Mouse (Mus musculus) forebrain, embryonic 10.5 days (tissue): ENCODE measurements around the gene Vwa7. TPM values are rescaled to one million over a fixed set of nuclear protein-coding genes. Genes with fewer than 3 reads are reported as not detected.
"Not testable (repeated sequence)": the region's sequence is repeated elsewhere in the genome, so short reads cannot be mapped to it uniquely, and the experiment has no call there.

ENCODE experiments used
- DNase-seq: peaks from one replicate; pipeline ENCODE4 v3.0.0-alpha.2; 2017; ENCODE audit warnings: low spot score; ENCODE audit errors: extremely low spot score
- H3K27ac ChIP-seq: fragments of 300-500 bp; sonication (generic); 2 replicates; pipeline ENCODE4 v1.5.1; 2016; ENCODE audit warnings: mild to moderate bottlenecking
- H3K27me3 ChIP-seq: fragments of 300-500 bp; sonication (generic); 2 replicates; pipeline ENCODE4 v1.6.1; 2016; ENCODE audit warnings: mild to moderate bottlenecking; ENCODE audit not compliant: poor library complexity, severe bottlenecking
- H3K36me3 ChIP-seq: fragments of 300-500 bp; sonication (generic); replicated peaks from 2 replicates; pipeline ENCODE4 v1.6.1; 2016; ENCODE audit warnings: mild to moderate bottlenecking, moderate library complexity
- H3K4me1 ChIP-seq: fragments of 300-500 bp; sonication (generic); 2 replicates; pipeline ENCODE4 v1.6.1; 2016
- H3K4me3 ChIP-seq: fragments of 300-500 bp; sonication (generic); 2 replicates; pipeline ENCODE4 v1.5.1; 2016; ENCODE audit warnings: mild to moderate bottlenecking, moderate library complexity
- H3K9me3 ChIP-seq: fragments of 300-500 bp; sonication (generic); 2 replicates; pipeline ENCODE4 v1.6.1; 2016; ENCODE audit warnings: mild to moderate bottlenecking, moderate library complexity
- WGBS: fragments of 180-500 bp; shearing (Covaris S2); methylation state at CpG from one replicate; pipeline ENCODE4 v1.1.7; 2016; 5-methylcytosine and 5-hydroxymethylcytosine counted together
- polyA plus RNA-seq: library from polyadenylated mRNA; unstranded; fragments of >200 nt; fragmentation: Nextera tagmentation; extraction: Ambion mirVana; gene quantifications from 2 replicates; pipeline ENCODE4 v1.2.1, GENCODE M21; 2016

Gene Vwa7
- polyA plus RNA-seq, 1 experiment from 2014 or later = 0.19 TPM

GRCm38 (mm10) chr17:34984218-34984617 is 32.2 kb upstream of the Vwa7 start:
- DNase-seq = no peak
- peaks cover 61% of the 10 kb centered on the region for H3K36me3 ChIP-seq
- H3K9me3 ChIP-seq = no peaks in the 10 kb centered on the region

DNA sequence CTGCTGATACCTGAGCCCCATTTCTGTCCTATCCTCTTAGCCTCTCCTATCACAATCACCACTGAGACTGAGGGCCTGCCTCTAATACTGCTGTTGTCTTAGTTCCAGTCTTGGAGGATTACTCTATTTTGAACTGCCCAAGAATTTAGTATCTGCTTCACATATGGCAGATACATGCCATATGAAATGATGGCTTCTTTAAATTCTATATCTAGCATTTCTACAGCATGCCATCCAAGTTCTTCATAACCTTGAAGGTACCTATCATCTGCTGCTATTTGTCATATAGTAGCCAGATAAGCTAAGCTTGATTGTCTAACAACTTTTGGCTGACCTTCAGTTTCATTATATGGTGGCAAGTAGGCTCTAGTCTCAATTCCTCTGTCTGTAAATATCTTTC is 21.6 kb upstream of the Vwa7 start:
- peaks cover 32% of the 10 kb centered on the region for H3K4me1 ChIP-seq
- peaks cover 86% of the 10 kb centered on the region for H3K36me3 ChIP-seq
- DNase-seq = no peak
- no peaks in the 10 kb centered on the region for H3K27me3 ChIP-seq
- H3K4me3 ChIP-seq = no peak overlapping the region
- 0 out of 2 replicates have a peak, but pooled peaks cover 2% of the 10 kb centered on the region for H3K9me3 ChIP-seq
- no peak overlapping the region for H3K27ac ChIP-seq

More at GRCm38 (mm10) chr17:34984218-34984617, 32.2 kb upstream of the Vwa7 start:
- Histone ChIP-seq H3K4me1 (peaks cover 26% of the 10 kb centered on the region), H3K4me3 (peak overlapping the region; percentile 96; the same call in 1 of the 2 replicates), H3K27me3 (no peaks in the 10 kb centered on the region), H3K27ac (no peak overlapping the region)
- 77% methylated on average over 2 of the region's 2 CpGs for WGBS

GRCm38 (mm10) chr17:34995192-34995591 is 21.2 kb upstream of the Vwa7 start:
- peaks cover 36% of the 10 kb centered on the region for H3K4me1 ChIP-seq
- peaks cover 83% of the 10 kb centered on the region for H3K36me3 ChIP-seq
- 95% methylated on average over 4 of the region's 4 CpGs for whole genome bisulfite sequencing
- not testable (repeated sequence) for H3K9me3 ChIP-seq, H3K4me3 ChIP-seq, H3K27ac ChIP-seq, H3K27me3 ChIP-seq, DNase-seq

DNA sequence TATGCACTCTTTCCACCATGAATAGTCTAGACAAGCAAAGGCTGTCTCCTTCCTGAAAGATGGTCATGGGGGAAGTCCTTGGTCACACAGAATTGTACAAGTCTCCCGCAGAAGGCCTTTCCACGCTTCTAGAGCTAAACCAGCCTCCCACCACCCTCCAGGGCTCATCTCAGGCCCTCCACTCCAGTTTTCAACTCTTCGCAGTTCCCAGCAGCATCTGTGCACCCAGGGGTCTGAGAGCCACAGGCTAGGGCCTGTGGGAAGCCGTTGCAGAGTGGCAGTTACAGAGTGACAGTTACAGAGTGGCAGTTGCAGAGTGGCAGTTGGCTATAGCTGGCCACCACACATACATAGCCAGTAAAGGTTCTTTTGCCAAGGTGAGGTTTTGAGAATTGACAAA is 20.5 kb upstream of the Vwa7 start:
- H3K9me3 ChIP-seq, H3K27me3 ChIP-seq, H3K27ac ChIP-seq, DNase-seq: not testable (repeated sequence)
- Histone ChIP-seq H3K4me3 (peak overlapping the region; percentile 12; the same call in 1 of the 2 replicates), H3K36me3 (peaks cover 76% of the 10 kb centered on the region), H3K4me1 (peaks cover 41% of the 10 kb centered on the region)
- WGBS = 94% methylated on average over 4 of the region's 4 CpGs

- Histone ChIP-seq H3K9me3 (0 out of 2 replicates have a peak, but pooled peaks cover 2% of the 10 kb centered on the region), H3K36me3 (peaks cover 69% of the 10 kb centered on the region), H3K27me3 (no peaks in the 10 kb centered on the region), H3K27ac (no peak overlapping the region), H3K4me1 (peaks cover 46% of the 10 kb centered on the region), H3K4me3 (peak overlapping the region; percentile 3; the same call in 1 of the 2 replicates)
- 94% methylated on average over 13 of the region's 14 CpGs for WGBS
- no peak for DNase-seq
Observed at GRCm38 (mm10) chr17:34996411-34997141, 19.8 kb upstream of the Vwa7 start.

DNA sequence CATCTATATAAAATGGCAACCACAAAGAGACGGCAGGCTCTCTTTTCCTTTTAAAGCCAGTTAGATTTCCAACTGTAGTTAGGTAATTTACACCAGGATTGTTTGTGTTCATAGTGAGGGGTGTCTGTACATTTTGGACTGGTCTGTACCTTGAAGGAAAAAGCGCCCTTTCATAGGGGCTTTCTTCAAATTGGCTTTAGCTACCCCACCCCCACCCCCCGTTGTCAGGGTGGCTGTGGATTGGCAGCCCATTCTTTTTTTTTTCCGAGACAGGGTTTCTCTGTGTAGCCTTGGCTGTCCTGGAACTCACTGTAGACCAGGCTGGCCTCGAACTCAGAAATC is 19.3 kb upstream of the Vwa7 start:
- H3K36me3 ChIP-seq = peaks cover 64% of the 10 kb centered on the region
- 91% methylated on average over 5 of the region's 5 CpGs for WGBS
- H3K27ac ChIP-seq = no peak overlapping the region
- H3K4me3 ChIP-seq = peak overlapping the region; percentile 3; the same call in 1 of the 2 replicates
- H3K9me3 ChIP-seq = 0 out of 2 replicates have a peak, but pooled peaks cover 2% of the 10 kb centered on the region
- DNase-seq = no peak
- peaks cover 51% of the 10 kb centered on the region for H3K4me1 ChIP-seq
- no peaks in the 10 kb centered on the region for H3K27me3 ChIP-seq

DNA sequence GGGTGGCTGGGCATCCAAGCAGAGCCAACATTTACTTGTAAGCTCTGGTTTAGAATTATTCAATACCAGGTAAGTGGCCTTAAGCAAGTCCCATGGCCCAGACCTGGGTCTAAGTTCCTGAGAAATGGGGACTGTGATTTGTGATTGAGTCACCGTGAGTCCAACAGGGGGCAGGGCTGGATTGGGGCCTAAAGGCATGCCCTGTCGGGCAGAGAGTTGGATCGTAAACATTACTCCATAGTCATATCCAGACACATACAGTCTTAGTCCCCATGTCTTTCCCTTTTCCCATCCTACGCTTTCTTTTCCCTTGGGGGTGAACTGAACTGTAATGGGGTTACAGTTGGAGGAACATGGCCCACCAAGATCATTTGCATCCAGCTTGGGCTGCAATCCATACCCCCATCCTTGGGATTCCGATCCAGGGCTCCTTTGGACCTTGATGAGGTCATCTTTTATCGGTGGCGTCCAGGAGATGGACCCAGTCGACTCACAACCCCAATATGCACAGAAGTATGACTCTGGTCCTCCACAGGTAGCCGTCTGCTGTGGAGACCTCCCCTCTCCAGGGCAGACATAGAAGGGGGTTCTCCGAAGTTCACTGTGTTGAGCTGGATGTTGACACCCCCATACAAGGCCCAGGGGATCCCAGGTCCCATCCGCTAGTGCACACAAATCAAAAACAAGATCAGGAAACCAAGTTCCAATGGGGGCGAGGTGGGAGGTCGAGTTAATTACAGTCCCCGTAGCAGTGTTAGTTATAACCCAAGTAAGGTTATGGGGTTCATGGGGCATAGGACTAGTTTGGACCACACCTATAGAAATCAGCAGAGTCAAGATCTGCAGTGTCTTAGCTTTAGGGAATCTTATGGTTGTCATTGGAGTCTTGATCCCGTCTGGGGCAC is 17.6 kb upstream of the Vwa7 start:
- peak overlapping the region; percentile 74 for H3K4me3 ChIP-seq
- peaks cover 67% of the 10 kb centered on the region for H3K4me1 ChIP-seq
- no peaks in the 10 kb centered on the region for H3K27me3 ChIP-seq
- H3K36me3 ChIP-seq = peaks cover 62% of the 10 kb centered on the region
- peak overlapping the region; percentile 94 for H3K27ac ChIP-seq
- DNase-seq = no peak
- 96% methylated on average over 15 of the region's 15 CpGs for WGBS
- H3K9me3 ChIP-seq = 0 out of 2 replicates have a peak, but pooled peaks cover 2% of the 10 kb centered on the region

GRCm38 (mm10) chr17:34999871-35000716 is 16.3 kb upstream of the Vwa7 start:
- peak overlapping the region; percentile 94 for H3K27ac ChIP-seq
- peaks cover 67% of the 10 kb centered on the region for H3K4me1 ChIP-seq
- peak; percentile 53 for DNase-seq
- not testable (repeated sequence) for H3K27me3 ChIP-seq, H3K9me3 ChIP-seq
- peaks cover 67% of the 10 kb centered on the region for H3K36me3 ChIP-seq
- peak overlapping the region; percentile 74 for H3K4me3 ChIP-seq
- 31% methylated on average over 30 of the region's 32 CpGs for WGBS

GRCm38 (mm10) chr17:35000717-35001451 is 15.5 kb upstream of the Vwa7 start, which contains the start of gene Vars:
TSS of gene Vars (plus strand) at chr17:35000987.
- Histone ChIP-seq H3K27ac (peak within 1 kb of the TSS; percentile 94), H3K27me3 (no peaks in the 10 kb centered on the region), H3K36me3 (peaks cover 69% of the 10 kb centered on the region), H3K4me1 (peaks cover 67% of the 10 kb centered on the region), H3K4me3 (peak within 1 kb of the TSS; percentile 74), H3K9me3 (0 out of 2 replicates have a peak, but pooled peaks cover 1% of the 10 kb centered on the region)
- under 1% methylated on average over 80 of the region's 83 CpGs for WGBS
- DNase-seq = peak; percentile 95

GRCm38 (mm10) chr17:35001452-35002152 is 14.8 kb upstream of the Vwa7 start:
- DNase-seq = no peak
- H3K4me1 ChIP-seq = peaks cover 65% of the 10 kb centered on the region

GRCm38 (mm10) chr17:35002153-35002865 is 14.1 kb upstream of the Vwa7 start:
- no peak for DNase-seq
- whole genome bisulfite sequencing = 21% methylated on average over 12 of the region's 12 CpGs
- Histone ChIP-seq H3K4me1 (peaks cover 58% of the 10 kb centered on the region), H3K27ac (peak overlapping the region; percentile 94), H3K27me3 (no peaks in the 10 kb centered on the region), H3K36me3 (peaks cover 70% of the 10 kb centered on the region), H3K4me3 (peak overlapping the region; percentile 74), H3K9me3 (0 out of 2 replicates have a peak, but pooled peaks cover 3% of the 10 kb centered on the region)

More at GRCm38 (mm10) chr17:35001452-35002152, 14.8 kb upstream of the Vwa7 start:
- 0 out of 2 replicates have a peak, but pooled peaks cover 2% of the 10 kb centered on the region for H3K9me3 ChIP-seq
- H3K36me3 ChIP-seq = peaks cover 70% of the 10 kb centered on the region
- WGBS = 1% methylated on average over 35 of the region's 35 CpGs
- no peaks in the 10 kb centered on the region for H3K27me3 ChIP-seq
- peak overlapping the region; percentile 74 for H3K4me3 ChIP-seq
- peak overlapping the region; percentile 94 for H3K27ac ChIP-seq
